Mouse (Mus musculus): ENCODE data around the gene Myh10. TPM values are rescaled to one million over a fixed set of nuclear protein-coding genes. Genes with fewer than 3 reads are reported as not detected.
A peak's percentile ranks its signal among the peaks of the same experiment; 100 is the strongest.
"Not testable (repeated sequence)": the region's sequence is repeated elsewhere in the genome, so short reads cannot be mapped to it uniquely, and the experiment has no call there.

Myh10 gene
- total RNA-seq, 2 experiments from 2014 or later, result 31.4 to 32.2 TPM

GRCm38 (mm10) chr11:68692010-68692692 lies 792 bp downstream of the Myh10 start:
- DNase-seq (ENCODE audit: low spot score in 2 of 2), result peak; percentile 35 to 37

- peak; percentile 37 to 39 for DNase-seq (ENCODE audit: low spot score in 2 of 2)
These were observed 1.5 kb downstream of the Myh10 start for GRCm38 (mm10) chr11:68692693-68693446.

GRCm38 (mm10) chr11:68693447-68694040 lies 2.2 kb downstream of the Myh10 start:
- no peak for DNase-seq (ENCODE audit: low spot score in 2 of 2)

- no peak for DNase-seq (ENCODE audit: low spot score in 2 of 2)
These were observed 11.0 kb downstream of the Myh10 start for GRCm38 (mm10) chr11:68702370-68702769.

- no peak for DNase-seq (ENCODE audit: low spot score in 2 of 2)
These were observed 12.0 kb downstream of the Myh10 start for GRCm38 (mm10) chr11:68703360-68703759.

- DNase-seq (ENCODE audit: low spot score in 2 of 2), result no peak
These were observed 12.9 kb downstream of the Myh10 start for GRCm38 (mm10) chr11:68704258-68704657.

GRCm38 (mm10) chr11:68704847-68705246 lies 13.5 kb downstream of the Myh10 start:
- no peak for DNase-seq (ENCODE audit: low spot score in 2 of 2)

GRCm38 (mm10) chr11:68706524-68707429 lies 15.4 kb downstream of the Myh10 start:
- DNase-seq (ENCODE audit: low spot score in 2 of 2), result no peak

GRCm38 (mm10) chr11:68707881-68708582 lies 16.7 kb downstream of the Myh10 start:
- no peak for DNase-seq (ENCODE audit: low spot score in 2 of 2)

- DNase-seq (ENCODE audit: low spot score in 2 of 2), result no peak
These were observed 24.8 kb downstream of the Myh10 start for GRCm38 (mm10) chr11:68716167-68716566.

- DNase-seq (ENCODE audit: low spot score in 2 of 2), result no peak
These were observed 25.9 kb downstream of the Myh10 start for GRCm38 (mm10) chr11:68717171-68717840.

- no peak for DNase-seq (ENCODE audit: low spot score in 2 of 2)
These were observed 27.8 kb downstream of the Myh10 start for GRCm38 (mm10) chr11:68719096-68719648.

GRCm38 (mm10) chr11:68719774-68720173 lies 28.4 kb downstream of the Myh10 start:
- no peak for DNase-seq (ENCODE audit: low spot score in 2 of 2)

GRCm38 (mm10) chr11:68724117-68724516 lies 32.8 kb downstream of the Myh10 start:
- no peak for DNase-seq (ENCODE audit: low spot score in 2 of 2)

- no peak for DNase-seq (ENCODE audit: low spot score in 2 of 2)
These were observed 37.3 kb downstream of the Myh10 start for GRCm38 (mm10) chr11:68728693-68729092.

GRCm38 (mm10) chr11:68730792-68731191 lies 39.4 kb downstream of the Myh10 start:
- DNase-seq (ENCODE audit: low spot score in 2 of 2), result no peak

GRCm38 (mm10) chr11:68732066-68732465 lies 40.7 kb downstream of the Myh10 start:
- no peak for DNase-seq (ENCODE audit: low spot score in 2 of 2)

GRCm38 (mm10) chr11:68733401-68733800 lies 42.0 kb downstream of the Myh10 start:
- not testable (repeated sequence) for DNase-seq (ENCODE audit: low spot score in 2 of 2)

- no peak for DNase-seq (ENCODE audit: low spot score in 2 of 2)
These were observed 48.1 kb downstream of the Myh10 start for GRCm38 (mm10) chr11:68739509-68739908.

- DNase-seq (ENCODE audit: low spot score in 2 of 2), result no peak
These were observed 51.3 kb downstream of the Myh10 start for GRCm38 (mm10) chr11:68742658-68743057.

Measured in adrenal gland, adult 18-20 months (tissue).